Mouse (Mus musculus) MEL (cell line): ENCODE data around the gene Zbtb20. TPM values are rescaled to one million over a fixed set of nuclear protein-coding genes. Genes with fewer than 3 reads are reported as not detected.

ENCODE experiments used
- DNase-seq: peaks from one replicate; pipeline ENCODE4 v3.0.0; 2011; ENCODE audit warnings: low read depth, low spot score
- H3K27ac ChIP-seq: 2 replicates; pipeline ENCODE4 v1.5.1; 2012; ENCODE audit warnings: low read depth, mild to moderate bottlenecking, control low read depth, low read length, moderate library complexity; ENCODE audit not compliant: control insufficient read depth
- H3K27me3 ChIP-seq, 2 experiments: fragments of 150-350 bp in 1 of 2; sonication (generic) in 1 of 2; 2 replicates each; pipeline ENCODE4 v1.6.1; 2012; ENCODE audit warnings: low read length in 2 of 2, mild to moderate bottlenecking in 2 of 2, improper control_type of control experiment in 1 of 2, moderate library complexity in 1 of 2; ENCODE audit not compliant: insufficient read depth in 2 of 2, control insufficient read depth in 1 of 2
- H3K36me3 ChIP-seq, 2 experiments: 2 replicates each; pipeline ENCODE4 v1.6.1; 2012 to 2014; ENCODE audit warnings: low read length in 2 of 2, improper control_type of control experiment in 1 of 2, inconsistent platforms in 1 of 2, mild to moderate bottlenecking in 1 of 2; ENCODE audit not compliant: insufficient read depth in 2 of 2, control insufficient read depth in 1 of 2
- H3K4me1 ChIP-seq, 2 experiments: fragments of 150-350 bp in 1 of 2; sonication (generic) in 1 of 2; 2 replicates each; pipeline ENCODE4 v1.6.1; 2012; ENCODE audit warnings: low read length in 2 of 2, improper control_type of control experiment in 1 of 2, mild to moderate bottlenecking in 1 of 2; ENCODE audit not compliant: insufficient read depth in 2 of 2, control insufficient read depth in 1 of 2
- H3K4me3 ChIP-seq, 2 experiments: fragments of 150-350 bp in 1 of 2; sonication (generic) in 1 of 2; 2 replicates each; pipeline ENCODE4 v1.5.1; 2012; ENCODE audit warnings: low read depth in 2 of 2, low read length in 2 of 2, mild to moderate bottlenecking in 2 of 2, moderate library complexity in 2 of 2, control low read depth in 1 of 2, improper control_type of control experiment in 1 of 2; ENCODE audit not compliant: control insufficient read depth in 1 of 2, insufficient read depth in 1 of 2
- H3K79me2 ChIP-seq: 2 replicates; pipeline ENCODE4 v1.6.1; 2012; ENCODE audit warnings: mild to moderate bottlenecking, low read length, moderate library complexity; ENCODE audit not compliant: control insufficient read depth, poor library complexity, insufficient read depth
- H3K9ac ChIP-seq: 2 replicates; pipeline ENCODE4 v1.6.1; 2012; ENCODE audit warnings: low read depth, mild to moderate bottlenecking, control low read depth, low read length, moderate library complexity; ENCODE audit not compliant: control insufficient read depth, poor library complexity, severe bottlenecking
- H3K9me3 ChIP-seq: fragments of 150-350 bp; sonication (generic); replicated peaks from 2 replicates; pipeline ENCODE4 v1.6.1; 2012; ENCODE audit warnings: mild to moderate bottlenecking, low read length, improper control_type of control experiment, moderate library complexity; ENCODE audit not compliant: insufficient read depth
- BHLHE40 ChIP-seq: IDR thresholded peaks from 2 replicates; pipeline ENCODE4 v1.6.1; 2012; ENCODE audit warnings: low read depth, mild to moderate bottlenecking, inconsistent platforms, low read length, improper control_type of control experiment, borderline replicate concordance
- E2F4 ChIP-seq: IDR thresholded peaks from 2 replicates; pipeline ENCODE4 v1.6.1; 2011; ENCODE audit warnings: low read depth, low read length, improper control_type of control experiment, borderline replicate concordance
- ETS1 ChIP-seq: IDR thresholded peaks from 2 replicates; pipeline ENCODE4 v1.6.1; 2012; ENCODE audit warnings: low read depth, mild to moderate bottlenecking, inconsistent platforms, low read length, improper control_type of control experiment, moderate library complexity
- HCFC1 ChIP-seq: IDR thresholded peaks from 2 replicates; pipeline ENCODE4 v1.6.1; 2012; ENCODE audit warnings: low read depth, mild to moderate bottlenecking, inconsistent platforms, low read length, improper control_type of control experiment, moderate library complexity
- MAFK ChIP-seq: IDR thresholded peaks from 2 replicates; pipeline ENCODE4 v1.6.1; 2011; ENCODE audit warnings: low read depth, mild to moderate bottlenecking, low read length, improper control_type of control experiment, borderline replicate concordance
- MEF2A ChIP-seq: IDR thresholded peaks from 2 replicates; pipeline ENCODE4 v1.6.1; 2014; ENCODE audit warnings: low read depth, mild to moderate bottlenecking, inconsistent platforms, low read length, improper control_type of control experiment; ENCODE audit not compliant: poor library complexity, insufficient replicate concordance, severe bottlenecking; ENCODE audit errors: extremely low read depth
- MYB ChIP-seq: IDR thresholded peaks from 2 replicates; pipeline ENCODE4 v1.6.1; 2011; ENCODE audit warnings: mild to moderate bottlenecking, low read depth, low read length, improper control_type of control experiment
- NELFE ChIP-seq: IDR thresholded peaks from 2 replicates; pipeline ENCODE4 v1.6.1; 2011; ENCODE audit warnings: low read depth, low read length, improper control_type of control experiment
- RAD21 ChIP-seq: IDR thresholded peaks from 2 replicates; pipeline ENCODE4 v1.6.1; 2011; ENCODE audit warnings: mild to moderate bottlenecking, low read depth, low read length, improper control_type of control experiment
- USF2 ChIP-seq, 2 experiments: IDR thresholded peaks; 2 replicates each; pipeline ENCODE4 v1.6.1; 2011 to 2012; ENCODE audit warnings: improper control_type of control experiment in 2 of 2, low read length in 2 of 2, borderline replicate concordance in 1 of 2, inconsistent platforms in 1 of 2, low read depth in 1 of 2, mild to moderate bottlenecking in 1 of 2; ENCODE audit not compliant: insufficient read depth in 1 of 2
- ZC3H11A ChIP-seq: IDR thresholded peaks from 2 replicates; pipeline ENCODE4 v1.6.1; 2012; ENCODE audit warnings: low read depth, mild to moderate bottlenecking, inconsistent platforms, low read length, improper control_type of control experiment
- ZKSCAN1 ChIP-seq: IDR thresholded peaks from 2 replicates; pipeline ENCODE4 v1.6.1; 2012; ENCODE audit warnings: low read depth, mild to moderate bottlenecking, inconsistent platforms, low read length, improper control_type of control experiment, moderate library complexity
- ZMIZ1 ChIP-seq: IDR thresholded peaks from 2 replicates; pipeline ENCODE4 v1.6.1; 2012; ENCODE audit warnings: low read depth, mild to moderate bottlenecking, inconsistent platforms, low read length, improper control_type of control experiment, moderate library complexity
- polyA plus RNA-seq, 2 experiments: library from polyadenylated mRNA; stranded (reverse) in 1 of 2; unstranded in 1 of 2; fragments of >175 nt in 1 of 2; fragments of >200 nt in 1 of 2; gene quantifications; 2 replicates each; pipeline versions ENCODE4 v1.2.1 to v1.2.4; 2012; ENCODE audit warnings: low replicate concordance in 2 of 2, low read depth in 1 of 2; ENCODE audit not compliant: insufficient read length in 2 of 2, insufficient read depth in 1 of 2, missing spikeins in 1 of 2
- total RNA-seq: library from RNA; depleted of rRNA; stranded (reverse); fragments of 300-350 nt; gene quantifications from 2 replicates; pipeline ENCODE4 v1.2.3, GENCODE M21; 2012

The Zbtb20 gene
- total and polyA plus RNA-seq, 3 experiments, result 0.17 to 0.27 TPM; not detected in 1

- H3K9ac ChIP-seq, result no peak overlapping the region
- H3K36me3 ChIP-seq, result no peaks in the 10 kb centered on the region
- H3K4me3 ChIP-seq, result no peak overlapping the region
- no peaks in the 10 kb centered on the region for H3K9me3 ChIP-seq
- no peaks in the 10 kb centered on the region for H3K4me1 ChIP-seq
- H3K79me2 ChIP-seq, result no peaks in the 10 kb centered on the region
- peaks cover 0 to 1% of the 10 kb centered on the region in 2 experiments; a peak in 2 of 4 replicates for H3K27me3 ChIP-seq
- H3K27ac ChIP-seq, result no peak overlapping the region
- TF ChIP-seq MYB (no peak), MAFK (no peak), HCFC1 (no peak), ETS1 (no peak), ZC3H11A (no peak), USF2 (IDR thresholded peaks at IDR 0.05; ENCODE audit: borderline replicate concordance in 1 of 2, insufficient read depth in 1 of 2, low read depth in 1 of 2, low read length in 2 of 2) (no peak)
- no peak for DNase-seq
Observed at GRCm38 (mm10) chr16:43221313-43221712, 345.6 kb downstream of the Zbtb20 start.

- Histone ChIP-seq H3K79me2 (no peaks in the 10 kb centered on the region), H3K4me1 (no peaks in the 10 kb centered on the region), H3K27me3 (no peaks in the 10 kb centered on the region), H3K4me3 (no peak overlapping the region), H3K9ac (no peak overlapping the region), H3K27ac (no peak overlapping the region), H3K36me3 (no peaks in the 10 kb centered on the region), H3K9me3 (no peaks in the 10 kb centered on the region)
- DNase-seq, result no peak
- TF ChIP-seq MEF2A, result no peak
- no peak for TF ChIP-seq ZKSCAN1
- TF ChIP-seq RAD21, result no peak
Observed at GRCm38 (mm10) chr16:43230253-43230652, 354.6 kb downstream of the Zbtb20 start.

GRCm38 (mm10) chr16:43234249-43234648 is 358.6 kb downstream of the Zbtb20 start:
- no peak overlapping the region for H3K4me3 ChIP-seq
- no peaks in the 10 kb centered on the region for H3K79me2 ChIP-seq
- H3K27ac ChIP-seq, result no peak overlapping the region
- H3K36me3 ChIP-seq, result no peaks in the 10 kb centered on the region
- DNase-seq, result no peak
- H3K4me1 ChIP-seq, result no peaks in the 10 kb centered on the region
- H3K9ac ChIP-seq, result no peak overlapping the region
- H3K27me3 ChIP-seq, result no peaks in the 10 kb centered on the region
- TF ChIP-seq ZKSCAN1, result no peak
- no peak for TF ChIP-seq BHLHE40
- no peak for TF ChIP-seq ZMIZ1
- TF ChIP-seq NELFE, result no peak
- no peak for TF ChIP-seq MYB
- no peak for TF ChIP-seq E2F4
- H3K9me3 ChIP-seq, result no peaks in the 10 kb centered on the region
